Mouse (Mus musculus): Measurements from ENCODE around the gene Slc39a13.

- no peak for TF ChIP-seq CTCF (conservative IDR thresholded peaks at IDR 0.05; ENCODE audit: low read length)
- TF ChIP-seq POU5F1 (IDR thresholded peaks at IDR 0.05; ENCODE audit: borderline replicate concordance, low read length), result no peak
Observed at GRCm38 (mm10) chr2:91082844-91083243, 12.6 kb upstream of the Slc39a13 start.

All from E14TG2a.4 (cell line).